Mouse (Mus musculus): ENCODE results near the gene Cdc42.

DNA sequence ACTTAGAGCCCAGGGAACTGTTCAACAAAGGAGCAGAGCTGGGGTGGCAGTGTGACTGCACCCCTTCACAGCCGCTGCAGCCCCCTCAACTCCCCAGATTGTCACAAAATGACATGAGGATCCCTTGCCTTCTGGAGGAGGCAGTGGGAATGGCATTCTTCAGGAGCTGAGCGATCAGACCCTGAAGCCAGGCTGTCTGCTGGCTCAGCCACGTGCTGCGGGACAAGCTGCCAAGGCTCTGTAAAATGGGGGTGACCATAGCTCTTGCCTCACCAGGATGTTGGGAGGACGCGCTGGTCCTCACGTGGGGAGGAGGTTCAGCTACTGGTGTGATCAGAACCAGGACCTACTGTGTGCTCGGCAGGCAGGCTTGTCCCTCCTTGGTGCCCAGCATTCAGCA lies 62.6 kb downstream of the Cdc42 start:
- TF ChIP-seq CTCF (IDR thresholded peaks at IDR 0.05; ENCODE audit: low read depth, low read length) (no peak), GATA1 (IDR thresholded peaks at IDR 0.05; ENCODE audit: borderline replicate concordance, low read length) (no peak), GATA2 (IDR thresholded peaks at IDR 0.05; ENCODE audit: borderline replicate concordance, low read depth, low read length) (no peak)
